Mouse (Mus musculus) ES-Bruce4 (cell line): Measurements from ENCODE around the gene Gimap9. TPM values are rescaled to one million over a fixed set of nuclear protein-coding genes. Genes with fewer than 3 reads are reported as not detected.

Experiments used
- H3K27ac ChIP-seq: 2 replicates; pipeline ENCODE4 v1.5.1; 2012; ENCODE audit warnings: low read length, inconsistent platforms; ENCODE audit not compliant: insufficient read depth
- H3K27me3 ChIP-seq: 2 replicates; pipeline ENCODE4 v1.6.1; 2012; ENCODE audit warnings: mild to moderate bottlenecking, low read length, inconsistent platforms; ENCODE audit not compliant: control insufficient read depth, poor library complexity, insufficient read depth, severe bottlenecking
- H3K36me3 ChIP-seq: 2 replicates; pipeline ENCODE4 v1.6.1; 2012; ENCODE audit warnings: inconsistent platforms, mild to moderate bottlenecking, low read length, moderate library complexity; ENCODE audit not compliant: control insufficient read depth, poor library complexity, insufficient read depth, severe bottlenecking
- H3K4me1 ChIP-seq: one replicate; pipeline ENCODE4 v1.8.1; 2011; ENCODE audit warnings: low read length; ENCODE audit not compliant: control insufficient read depth, insufficient read depth
- H3K4me3 ChIP-seq: 2 replicates; pipeline ENCODE4 v1.5.1; 2011; ENCODE audit warnings: low read depth, mild to moderate bottlenecking, low read length
- H3K9ac ChIP-seq: 2 replicates; pipeline ENCODE4 v1.6.1; 2012; ENCODE audit warnings: low read depth, mild to moderate bottlenecking, inconsistent platforms; ENCODE audit not compliant: poor library complexity, severe bottlenecking
- H3K9me3 ChIP-seq: replicated peaks from 2 replicates; pipeline ENCODE4 v1.6.1; 2012; ENCODE audit warnings: mild to moderate bottlenecking, low read length, inconsistent platforms; ENCODE audit not compliant: control insufficient read depth, poor library complexity, insufficient read depth, severe bottlenecking
- CTCF ChIP-seq: IDR thresholded peaks from one replicate; pipeline ENCODE4 v1.8.1; 2011; ENCODE audit warnings: low read depth, low read length
- EP300 ChIP-seq: IDR thresholded peaks from 2 replicates; pipeline ENCODE4 v1.6.1; 2011; ENCODE audit warnings: low read depth, low read length; ENCODE audit not compliant: insufficient read depth
- POLR2A ChIP-seq: IDR thresholded peaks from one replicate; pipeline ENCODE4 v1.8.1; 2011; ENCODE audit warnings: low read length; ENCODE audit not compliant: insufficient read depth
- polyA plus RNA-seq: library from polyadenylated mRNA; stranded (reverse); fragments of >200 nt; gene quantifications from 2 replicates; pipeline ENCODE4 v1.2.4, GENCODE M21; 2011; ENCODE audit warnings: low read depth; ENCODE audit not compliant: missing spikeins, insufficient read depth, insufficient read length

Gimap9 gene
- polyA plus RNA-seq, 1 experiment = 1.9 TPM

- Histone ChIP-seq H3K9ac (no peak overlapping the region), H3K4me1 (no peaks in the 10 kb centered on the region), H3K27ac (no peak overlapping the region), H3K36me3 (no peaks in the 10 kb centered on the region), H3K4me3 (no peak overlapping the region), H3K9me3 (no peaks in the 10 kb centered on the region), H3K27me3 (no peaks in the 10 kb centered on the region)
- TF ChIP-seq EP300 (no peak), POLR2A (no peak), CTCF (no peak)
Observed at GRCm38 (mm10) chr6:48647611-48648010, 28.3 kb upstream of the Gimap9 start.

DNA sequence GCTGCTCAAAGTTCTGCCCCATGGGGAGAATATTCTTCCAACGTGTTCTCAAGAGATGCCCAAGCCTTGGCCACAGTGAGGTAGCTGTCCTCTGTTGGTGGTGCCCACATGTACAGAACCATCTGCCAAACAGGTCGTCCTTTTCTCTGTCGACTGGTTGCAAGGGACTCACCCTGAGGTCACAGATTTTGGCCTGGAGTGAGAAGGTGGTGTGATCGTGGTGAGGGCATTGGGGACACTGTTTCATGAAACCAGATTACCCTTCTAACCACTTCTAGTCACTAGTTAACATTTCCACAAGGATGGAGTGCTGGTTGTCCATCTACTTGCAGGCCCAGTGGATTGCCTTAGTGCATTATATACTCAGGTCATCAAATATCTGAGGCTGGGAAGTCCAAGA, 27.1 kb upstream of the Gimap9 start:
- Histone ChIP-seq H3K4me1 (no peaks in the 10 kb centered on the region), H3K9me3 (no peaks in the 10 kb centered on the region), H3K9ac (no peak overlapping the region), H3K27ac (no peak overlapping the region), H3K27me3 (no peaks in the 10 kb centered on the region), H3K36me3 (no peaks in the 10 kb centered on the region), H3K4me3 (no peak overlapping the region)
- TF ChIP-seq CTCF = no peak
- no peak for TF ChIP-seq EP300

DNA sequence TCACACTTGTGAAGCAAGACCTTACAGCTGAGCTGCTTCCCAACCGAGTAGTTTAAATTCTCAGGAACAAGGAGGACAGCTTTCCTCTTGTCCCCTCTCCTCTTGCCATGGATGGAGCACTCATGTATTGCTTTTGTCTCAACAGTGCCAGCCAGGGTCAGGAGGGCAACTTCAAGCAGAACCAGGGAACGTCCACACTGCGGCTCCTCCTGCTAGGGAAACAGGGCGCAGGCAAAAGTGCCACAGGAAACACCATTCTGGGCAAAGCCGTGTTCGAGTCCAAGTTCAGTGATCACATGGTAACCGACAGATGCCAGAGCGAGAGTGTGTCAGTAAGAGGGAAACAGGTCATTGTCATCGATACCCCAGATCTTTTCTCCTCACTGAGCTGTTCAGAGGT, 25.9 kb upstream of the Gimap9 start:
- H3K9ac ChIP-seq = no peak overlapping the region
- no peaks in the 10 kb centered on the region for H3K36me3 ChIP-seq
- TF ChIP-seq CTCF (no peak), EP300 (no peak)
- no peak overlapping the region for H3K27ac ChIP-seq
- H3K4me3 ChIP-seq = no peak overlapping the region
- H3K9me3 ChIP-seq = no peaks in the 10 kb centered on the region
- no peaks in the 10 kb centered on the region for H3K27me3 ChIP-seq
- no peaks in the 10 kb centered on the region for H3K4me1 ChIP-seq

DNA sequence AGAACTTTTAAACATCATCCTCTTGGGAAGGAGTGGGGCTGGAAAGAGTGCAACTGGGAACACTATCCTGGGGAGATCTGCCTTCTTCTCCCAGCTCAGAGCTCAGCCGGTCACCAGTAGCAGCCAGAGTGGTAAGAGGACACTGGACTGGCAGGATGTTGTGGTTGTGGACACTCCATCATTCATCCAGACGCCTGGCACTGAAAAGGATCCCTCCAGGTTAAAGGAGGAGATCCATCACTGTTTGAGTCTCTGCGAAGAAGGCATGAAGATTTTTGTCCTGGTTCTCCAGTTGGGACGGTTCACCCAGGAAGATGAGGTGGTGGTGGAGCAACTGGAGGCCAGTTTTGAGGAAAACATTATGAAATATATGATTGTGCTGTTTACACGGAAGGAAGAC, 17.2 kb upstream of the Gimap9 start:
- no peak for TF ChIP-seq EP300
- no peak for TF ChIP-seq POLR2A
- Histone ChIP-seq H3K27me3 (no peaks in the 10 kb centered on the region), H3K4me3 (no peak overlapping the region), H3K9ac (no peak overlapping the region), H3K36me3 (no peaks in the 10 kb centered on the region), H3K4me1 (no peaks in the 10 kb centered on the region), H3K9me3 (no peaks in the 10 kb centered on the region), H3K27ac (no peak overlapping the region)

DNA sequence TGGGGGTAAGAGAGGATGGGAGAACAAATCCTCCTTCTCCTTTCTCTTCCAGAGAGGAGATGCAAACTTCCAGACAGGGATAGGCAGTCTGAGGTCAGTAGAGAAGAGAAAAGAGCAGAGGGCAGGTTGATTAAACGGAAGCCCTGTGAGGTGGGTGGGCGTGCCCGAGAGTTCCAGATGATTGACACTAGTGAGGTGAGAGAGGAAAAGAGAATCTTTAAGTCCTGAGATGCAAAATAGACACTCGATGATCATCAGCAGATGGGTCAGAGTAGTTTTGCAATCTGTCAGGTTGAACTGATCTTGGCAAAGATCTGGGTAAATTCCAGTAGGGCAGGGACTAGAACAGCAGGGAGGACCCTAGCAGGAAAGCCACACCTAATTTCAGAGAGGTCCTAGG, 11.2 kb upstream of the Gimap9 start:
- H3K4me3 ChIP-seq = no peak overlapping the region
- no peak overlapping the region for H3K9ac ChIP-seq
- no peak overlapping the region for H3K27ac ChIP-seq
- no peak for TF ChIP-seq POLR2A
- no peak for TF ChIP-seq CTCF
- TF ChIP-seq EP300 = no peak
- H3K27me3 ChIP-seq = no peaks in the 10 kb centered on the region
- H3K36me3 ChIP-seq = no peaks in the 10 kb centered on the region
- H3K9me3 ChIP-seq = no peaks in the 10 kb centered on the region
- no peaks in the 10 kb centered on the region for H3K4me1 ChIP-seq

DNA sequence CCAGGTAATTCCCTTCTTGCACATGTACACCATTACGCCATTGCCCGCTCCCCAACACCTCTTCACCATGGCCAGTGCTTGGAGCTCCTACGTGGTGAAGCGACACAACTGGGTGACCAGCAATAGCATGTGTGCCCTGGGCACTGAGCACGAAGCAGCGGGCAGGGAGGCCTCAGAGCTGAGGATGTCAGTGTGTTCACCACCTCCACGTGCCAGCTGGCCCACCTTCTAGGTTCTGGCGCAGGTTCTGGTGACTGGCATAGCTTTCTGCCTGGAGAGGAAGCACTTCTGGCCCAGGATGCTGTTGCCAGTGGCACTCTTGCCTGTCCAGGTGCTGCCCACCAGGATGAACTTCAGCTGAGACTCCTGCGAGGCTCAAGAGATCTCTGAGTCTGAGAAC, 10.5 kb upstream of the Gimap9 start:
- Histone ChIP-seq H3K4me3 (no peak overlapping the region), H3K9ac (no peak overlapping the region), H3K9me3 (no peaks in the 10 kb centered on the region), H3K36me3 (no peaks in the 10 kb centered on the region), H3K27ac (no peak overlapping the region), H3K27me3 (no peaks in the 10 kb centered on the region), H3K4me1 (no peaks in the 10 kb centered on the region)
- no peak for TF ChIP-seq CTCF
- no peak for TF ChIP-seq EP300
- TF ChIP-seq POLR2A = no peak
